Mouse (Mus musculus) stomach, embryonic 16.5 days (tissue): ENCODE results near the gene Arrdc5. TPM values are rescaled to one million over a fixed set of nuclear protein-coding genes. Genes with fewer than 3 reads are reported as not detected.
A peak's percentile ranks its signal among the peaks of the same experiment; 100 is the strongest.

Source experiments
- ATAC-seq: fragments of 200-750 bp; cut with Nextera tagmentation; 2 replicates; pipeline ENCODE4 v1.8.0; 2017; ENCODE audit warnings: moderate number of reproducible peaks, moderate TSS enrichment; ENCODE audit not compliant: insufficient read depth, low FRiP score
- H3K27ac ChIP-seq: fragments of 300-500 bp; sonication (generic); 2 replicates; pipeline ENCODE4 v1.5.1; 2014; ENCODE audit warnings: low read length
- H3K27me3 ChIP-seq: fragments of 300-500 bp; sonication (generic); 2 replicates; pipeline ENCODE4 v1.6.1; 2014; ENCODE audit warnings: low read length, control low read depth, mixed read lengths; ENCODE audit not compliant: control insufficient read depth, insufficient read depth
- H3K36me3 ChIP-seq: fragments of 300-500 bp; sonication (generic); 2 replicates; pipeline ENCODE4 v1.6.1; 2014; ENCODE audit warnings: low read length; ENCODE audit not compliant: control insufficient read depth, insufficient read depth
- H3K4me1 ChIP-seq: fragments of 300-500 bp; sonication (generic); 2 replicates; pipeline ENCODE4 v1.6.1; 2014; ENCODE audit warnings: low read length, control low read depth, mixed read lengths; ENCODE audit not compliant: control insufficient read depth, insufficient read depth
- H3K4me2 ChIP-seq: fragments of 300-500 bp; sonication (generic); 2 replicates; pipeline ENCODE4 v1.6.1; 2014; ENCODE audit warnings: low read depth, low read length, mixed read lengths
- H3K4me3 ChIP-seq: fragments of 300-500 bp; sonication (generic); replicated peaks from 2 replicates; pipeline ENCODE4 v1.5.1; 2014; ENCODE audit warnings: mild to moderate bottlenecking, low read length
- H3K9ac ChIP-seq: fragments of 300-500 bp; sonication (generic); 2 replicates; pipeline ENCODE4 v1.6.1; 2014; ENCODE audit warnings: low read length
- H3K9me3 ChIP-seq: fragments of 300-500 bp; sonication (generic); replicated peaks from 2 replicates; pipeline ENCODE4 v1.6.1; 2016; ENCODE audit warnings: low read length, control low read depth; ENCODE audit not compliant: control insufficient read depth
- WGBS: fragments of 180-500 bp; shearing (Covaris S2); extraction: QIAGEN DNeasy Blood & Tissue Kit; methylation state at CpG from one replicate; pipeline ENCODE4 v1.1.7; 2014; 5-methylcytosine and 5-hydroxymethylcytosine counted together
- polyA plus RNA-seq: library from polyadenylated mRNA; unstranded; fragments of >200 nt; fragmentation: Nextera tagmentation; extraction: Ambion mirVana; gene quantifications from 2 replicates; pipeline ENCODE4 v1.2.1, GENCODE M21; 2015

The Arrdc5 gene
- not detected in 2 replicates for polyA plus RNA-seq

DNA sequence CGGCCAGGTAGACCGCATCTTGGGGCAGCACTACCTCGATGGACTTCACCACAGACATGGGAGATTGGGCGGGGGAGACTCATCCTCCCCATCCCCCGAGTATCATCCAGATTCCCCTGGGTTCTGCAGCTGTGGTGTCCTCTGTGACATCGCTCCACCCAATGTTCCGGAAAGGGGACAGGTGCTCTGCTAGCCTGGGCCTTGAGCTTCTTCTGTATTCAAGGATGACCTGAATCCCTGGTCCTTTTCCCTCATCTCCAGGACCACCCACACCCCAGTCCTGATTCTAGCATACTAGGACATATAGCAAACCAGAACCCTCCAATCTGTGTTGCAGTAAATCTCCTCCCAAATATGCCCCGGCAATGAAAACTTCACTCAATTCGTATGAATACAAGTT is at the start of gene Arrdc5:
Arrdc5 (minus strand) TSS at position 101 of the 400 bp plus-strand sequence.
- no peak within 1 kb of the TSS for H3K4me3 ChIP-seq
- 89% methylated on average over 9 of the region's 9 CpGs for WGBS

DNA sequence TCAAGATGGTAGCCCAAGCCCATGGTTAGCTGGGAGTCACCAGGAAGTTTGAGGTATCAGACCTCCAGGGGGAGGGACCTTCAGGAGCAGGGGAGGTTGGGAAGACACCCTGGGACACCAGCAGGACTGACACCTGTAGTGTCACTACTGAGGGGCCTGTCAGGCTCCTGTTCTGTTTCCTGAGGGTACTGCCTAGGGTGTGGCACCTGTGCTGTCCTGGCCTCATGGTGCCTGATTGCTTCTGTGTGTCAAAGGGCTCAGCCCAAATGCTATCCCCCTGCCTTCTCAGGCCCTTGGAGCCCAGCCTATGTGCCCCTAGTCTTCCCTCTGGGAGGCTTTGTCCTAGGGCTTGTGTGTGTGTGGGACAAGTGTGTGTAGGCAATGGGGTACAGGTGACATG is 48.5 kb upstream of the Arrdc5 start:
- H3K9me3 ChIP-seq, result no peaks in the 10 kb centered on the region
- ATAC-seq, result no peak
- no peaks in the 10 kb centered on the region for H3K27me3 ChIP-seq
- H3K27ac ChIP-seq, result no peak overlapping the region
- peaks cover 3% of the 10 kb centered on the region; the same call in 1 of the 2 replicates for H3K4me1 ChIP-seq
- no peaks in the 10 kb centered on the region; the same call in 1 of the 2 replicates for H3K36me3 ChIP-seq
- no peak overlapping the region for H3K9ac ChIP-seq
- no peak overlapping the region for H3K4me2 ChIP-seq
- no peak overlapping the region for H3K4me3 ChIP-seq

More for the DNA sequence above, at the start of gene Arrdc5:
- Histone ChIP-seq H3K27me3 (no peaks in the 10 kb centered on the region), H3K9me3 (no peaks in the 10 kb centered on the region), H3K27ac (no peak within 1 kb of the TSS), H3K4me2 (no peak within 1 kb of the TSS), H3K36me3 (no peaks in the 10 kb centered on the region), H3K4me1 (peaks cover 14% of the 10 kb centered on the region), H3K9ac (no peak within 1 kb of the TSS)
- ATAC-seq, result no peak

DNA sequence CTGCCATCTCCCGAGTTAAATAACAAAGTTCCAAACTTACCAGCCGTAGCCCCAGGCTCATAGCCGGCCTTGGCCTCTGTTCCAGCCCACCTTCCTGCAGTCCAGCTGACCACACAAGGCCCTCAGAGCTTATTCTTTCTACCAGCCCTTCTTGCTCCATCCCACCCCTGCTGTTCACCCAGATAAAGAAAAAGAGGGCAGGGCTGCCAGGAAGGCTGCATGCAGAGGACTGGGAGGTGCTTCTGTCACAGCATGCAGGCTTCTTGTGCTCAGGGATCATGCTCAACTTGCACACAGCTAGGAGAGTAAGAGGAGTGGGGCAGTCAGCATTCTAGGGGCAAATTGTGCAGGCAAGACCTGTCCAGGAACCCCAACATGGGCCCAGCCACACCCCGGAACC is 48.0 kb upstream of the Arrdc5 start:
- H3K9me3 ChIP-seq, result no peaks in the 10 kb centered on the region
- no peak for ATAC-seq
- H3K27me3 ChIP-seq, result no peaks in the 10 kb centered on the region
- 66% methylated on average over 4 of the region's 4 CpGs for WGBS
- H3K27ac ChIP-seq, result no peak overlapping the region
- peaks cover 3% of the 10 kb centered on the region; the same call in 1 of the 2 replicates for H3K4me1 ChIP-seq
- no peak overlapping the region for H3K4me2 ChIP-seq
- H3K9ac ChIP-seq, result no peak overlapping the region
- no peak overlapping the region for H3K4me3 ChIP-seq
- H3K36me3 ChIP-seq, result no peaks in the 10 kb centered on the region; the same call in 1 of the 2 replicates

DNA sequence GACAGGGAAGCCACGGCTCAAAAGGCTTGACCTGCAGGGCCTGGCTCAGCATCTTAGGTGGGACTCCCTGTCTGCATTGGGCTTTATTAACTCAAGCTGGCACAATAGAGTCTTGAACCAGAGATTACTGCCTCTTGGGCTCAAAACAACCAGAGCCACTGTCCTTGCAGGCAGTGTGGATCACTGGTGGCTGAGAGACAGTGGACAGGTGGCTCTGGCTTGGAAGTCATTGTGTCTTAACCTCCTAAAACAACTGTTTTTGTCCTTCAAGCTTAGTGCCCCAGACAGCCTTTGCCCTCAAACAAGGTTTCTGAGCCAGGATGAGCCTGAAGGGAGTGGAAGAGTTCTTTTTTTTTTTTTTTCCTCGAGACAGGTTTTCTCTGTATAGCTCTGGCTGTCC is 45.3 kb upstream of the Arrdc5 start:
- Histone ChIP-seq H3K4me1 (peaks cover under 1% of the 10 kb centered on the region; the same call in 1 of the 2 replicates), H3K27ac (no peak overlapping the region), H3K36me3 (no peaks in the 10 kb centered on the region), H3K9ac (no peak overlapping the region), H3K4me2 (no peak overlapping the region), H3K4me3 (no peak overlapping the region), H3K27me3 (no peaks in the 10 kb centered on the region), H3K9me3 (no peaks in the 10 kb centered on the region)
- ATAC-seq, result no peak
- WGBS, result 70% methylated on average over 2 of the region's 2 CpGs

DNA sequence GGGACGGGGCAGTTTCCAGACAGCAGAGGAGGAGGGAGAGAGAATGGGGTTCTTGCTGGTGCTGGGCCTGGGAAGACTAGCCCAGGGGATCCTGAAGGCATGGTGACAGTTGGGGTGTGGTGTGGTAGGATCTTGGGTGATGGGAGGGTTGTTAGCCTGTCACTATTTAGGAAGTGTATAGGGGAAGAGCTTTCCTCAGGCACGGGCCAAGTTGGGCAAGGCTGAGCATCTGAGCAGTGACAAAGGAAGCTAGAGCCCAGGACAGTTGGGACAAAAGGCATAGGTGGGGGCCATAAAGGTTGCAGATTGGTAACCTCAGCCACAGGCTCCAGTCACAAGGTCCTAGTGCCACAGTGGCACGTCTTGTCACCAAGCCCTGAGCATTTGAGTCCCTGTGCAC is 43.4 kb upstream of the Arrdc5 start:
- no peaks in the 10 kb centered on the region for H3K27me3 ChIP-seq
- WGBS, result 69% methylated on average over 3 of the region's 3 CpGs
- ATAC-seq, result no peak

DNA sequence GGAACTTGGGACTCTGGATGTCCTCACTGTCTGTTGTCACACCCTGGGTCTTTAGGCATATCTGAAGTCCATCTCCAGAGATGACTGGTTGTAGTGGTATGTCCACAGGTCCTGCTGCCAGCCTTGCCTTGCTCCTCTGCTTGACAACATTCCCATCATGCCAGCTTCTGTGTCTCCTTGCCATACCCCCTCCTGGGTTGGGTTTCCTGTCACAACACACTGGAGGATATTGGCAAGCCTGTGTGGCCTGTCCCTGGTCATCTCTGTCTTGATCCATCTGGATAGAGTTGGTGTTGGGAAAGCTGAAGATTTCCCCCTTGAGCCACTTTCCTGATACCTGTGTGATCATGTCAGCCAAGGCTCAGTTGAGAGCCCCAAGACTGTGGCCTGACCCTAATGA is 40.6 kb upstream of the Arrdc5 start:
- ATAC-seq, result no peak
- no peak overlapping the region for H3K4me3 ChIP-seq
- H3K4me1 ChIP-seq, result 0 out of 2 replicates have a peak, but pooled peaks cover 4% of the 10 kb centered on the region
- H3K4me2 ChIP-seq, result no peak overlapping the region
- no peaks in the 10 kb centered on the region for H3K27me3 ChIP-seq
- H3K9ac ChIP-seq, result no peak overlapping the region
- H3K36me3 ChIP-seq, result no peaks in the 10 kb centered on the region
- H3K9me3 ChIP-seq, result no peaks in the 10 kb centered on the region
- H3K27ac ChIP-seq, result no peak overlapping the region

More for the DNA sequence above, 43.4 kb upstream of the Arrdc5 start:
- no peaks in the 10 kb centered on the region for H3K9me3 ChIP-seq
- no peaks in the 10 kb centered on the region for H3K36me3 ChIP-seq
- no peak overlapping the region for H3K4me3 ChIP-seq
- H3K4me1 ChIP-seq, result no peaks in the 10 kb centered on the region
- 0 out of 2 replicates have a peak overlapping the region, but pooled peaks have one; percentile 5 for H3K9ac ChIP-seq
- H3K27ac ChIP-seq, result no peak overlapping the region
- H3K4me2 ChIP-seq, result no peak overlapping the region

DNA sequence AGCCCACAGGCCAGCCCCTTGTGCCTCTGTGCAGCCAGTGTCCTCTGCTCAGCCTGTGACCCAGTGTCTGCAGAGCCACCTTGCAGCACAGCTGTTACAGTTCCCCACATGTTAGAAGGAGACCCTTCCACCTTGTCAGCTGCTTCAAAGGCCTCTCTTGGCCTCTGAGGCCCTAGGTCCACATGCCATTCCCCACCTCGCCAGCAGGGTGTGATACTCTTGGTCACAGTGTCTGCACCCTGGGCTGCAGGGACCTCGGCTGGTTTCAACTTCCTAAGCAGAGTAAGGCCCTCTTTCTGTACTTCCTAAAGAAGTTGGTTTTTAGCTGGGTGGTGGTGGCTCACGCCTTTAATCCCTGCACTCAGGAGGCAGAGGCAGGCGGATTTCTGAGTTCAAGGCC is 38.8 kb upstream of the Arrdc5 start:
- Histone ChIP-seq H3K4me2 (no peak overlapping the region), H3K36me3 (no peaks in the 10 kb centered on the region; the same call in 1 of the 2 replicates), H3K4me1 (0 out of 2 replicates have a peak, but pooled peaks cover 4% of the 10 kb centered on the region), H3K9me3 (no peaks in the 10 kb centered on the region), H3K4me3 (no peak overlapping the region), H3K27me3 (no peaks in the 10 kb centered on the region), H3K27ac (no peak overlapping the region), H3K9ac (no peak overlapping the region)
- 58% methylated on average over 4 of the region's 4 CpGs for WGBS
- no peak for ATAC-seq

DNA sequence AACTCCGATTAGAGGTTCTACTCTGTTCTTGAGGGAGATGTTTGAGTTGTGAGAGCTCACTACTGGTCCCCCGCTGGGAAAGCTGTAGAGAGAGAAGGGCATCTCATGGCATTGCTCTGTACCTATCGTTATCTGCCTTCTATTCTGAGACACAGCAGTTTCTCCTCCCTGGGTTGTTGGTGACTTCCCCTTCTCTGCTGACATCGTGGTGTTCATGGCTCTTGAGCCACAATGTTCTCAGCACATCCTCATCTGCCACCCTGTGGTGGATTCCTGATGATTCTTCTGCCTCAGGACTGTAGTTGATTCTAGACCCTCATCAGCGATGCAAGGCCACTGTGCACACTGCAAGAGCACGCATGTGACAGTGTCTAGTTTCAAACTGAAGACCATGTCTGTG is 37.7 kb upstream of the Arrdc5 start:
- no peaks in the 10 kb centered on the region for H3K9me3 ChIP-seq
- H3K36me3 ChIP-seq, result no peaks in the 10 kb centered on the region; the same call in 1 of the 2 replicates
- no peak overlapping the region for H3K27ac ChIP-seq
- H3K4me3 ChIP-seq, result no peak overlapping the region
- 91% methylated on average over 6 of the region's 6 CpGs for WGBS
- H3K9ac ChIP-seq, result no peak overlapping the region
- no peak overlapping the region for H3K4me2 ChIP-seq
- ATAC-seq, result no peak
- H3K4me1 ChIP-seq, result 0 out of 2 replicates have a peak, but pooled peaks cover 4% of the 10 kb centered on the region
- no peaks in the 10 kb centered on the region for H3K27me3 ChIP-seq

DNA sequence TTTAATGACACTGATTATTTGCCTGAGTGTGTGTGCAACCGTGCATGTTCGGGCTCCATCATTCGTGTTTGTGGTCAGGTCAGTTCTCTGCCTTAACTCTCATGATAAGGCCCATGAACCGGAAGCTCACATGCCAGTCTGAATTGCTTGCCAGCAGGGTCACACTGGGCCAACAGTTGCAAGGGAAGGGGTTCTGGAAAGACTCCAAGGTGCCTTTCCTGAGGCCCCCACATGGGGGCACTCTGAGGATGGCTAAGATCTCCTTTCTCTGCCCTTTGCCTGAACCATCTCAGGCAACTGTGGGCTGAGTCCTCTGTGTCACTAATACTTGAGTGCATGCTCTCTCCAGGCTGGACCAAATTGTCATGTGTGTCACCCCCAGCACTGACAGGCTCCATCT is 37.1 kb upstream of the Arrdc5 start:
- Histone ChIP-seq H3K27me3 (no peaks in the 10 kb centered on the region), H3K4me3 (no peak overlapping the region), H3K9me3 (no peaks in the 10 kb centered on the region), H3K27ac (no peak overlapping the region), H3K4me1 (0 out of 2 replicates have a peak, but pooled peaks cover 4% of the 10 kb centered on the region), H3K9ac (no peak overlapping the region), H3K36me3 (no peaks in the 10 kb centered on the region; the same call in 1 of the 2 replicates), H3K4me2 (no peak overlapping the region)
- 53% methylated on average over 4 of the region's 4 CpGs for WGBS
- no peak for ATAC-seq
